Comparison of ENCODE assay signal across 24 mouse cellular contexts in the genomic region with DNA sequence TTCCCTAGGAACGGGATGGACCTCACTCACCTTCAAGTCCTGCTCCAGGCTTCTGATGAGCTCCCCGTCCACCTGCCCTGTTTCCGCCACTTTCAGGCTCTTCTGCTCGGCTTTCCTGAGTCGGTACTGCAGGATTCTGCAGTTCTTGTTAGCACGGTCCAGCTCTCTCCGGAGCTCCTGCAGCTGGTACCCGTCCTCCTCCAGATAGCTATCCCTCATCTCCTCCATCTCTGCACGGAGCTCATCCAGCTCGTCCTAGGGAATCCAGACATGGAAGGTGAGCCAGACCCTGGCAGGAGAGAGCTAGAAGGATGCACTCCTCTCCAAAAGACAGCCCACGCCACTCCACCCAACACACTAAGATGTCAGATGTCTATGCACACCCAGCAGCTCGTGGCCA. TPM values are rescaled to one million over a fixed set of nuclear protein-coding genes. Genes with fewer than 3 reads are reported as not detected.
DNase-seq lines count a peak whose midpoint lies in the region; ATAC-seq and TF ChIP-seq lines count a peak whose summit lies in the region.
"Had no signal": no experiment of that assay in that cellular context is flagged by ENCODE, and none has a peak within 500 bp of the region (broad histone marks: within the 10 kb centered on the region; RNA-seq: fewer than 3 reads in every experiment).

No protein-coding gene starts in this region.

- H3K27ac ChIP-seq in forebrain, embryonic 11.5 days (ENCODE audit: low read depth, low read length) = peak overlapping the region; percentile 57
- H3K27ac ChIP-seq in forebrain, embryonic 15.5 days (replicated peaks) = no peak overlapping the region
- H3K27ac ChIP-seq in left cerebral cortex, adult 2 months = peak overlapping the region; percentile 56
- H3K27ac ChIP-seq in ES-E14 (ENCODE audit: insufficient read depth, low read depth, low read length, poor library complexity, severe bottlenecking) = 0 out of 2 replicates have a peak overlapping the region, but pooled peaks have one; percentile 0

- no peak for TF ChIP-seq CTCF in left cerebral cortex, adult 2 months (IDR thresholded peaks at IDR 0.05)

- no peak for DNase-seq in forebrain, embryonic 11.5 days (ENCODE audit: low spot score)
- DNase-seq in left cerebral cortex, adult 2 months (ENCODE audit: extremely low spot score in 1 of 2, low spot score in 2 of 2) = no peak
- DNase-seq in left cerebral cortex, postnatal 14 days (ENCODE audit: low spot score in 2 of 2) = no peak
- no peak for DNase-seq in ES-E14 (ENCODE audit: low read depth, low spot score)
- peak; percentile 64 to 71 for DNase-seq in cerebellum, postnatal 25 days
- DNase-seq in heart, postnatal 25 days (ENCODE audit: low spot score) = no peak
- no peak for DNase-seq in lung, postnatal 36 days
- DNase-seq: adrenal gland, adult 2 months; embryo, embryonic 11 days; heart, postnatal 36 days; kidney, adult 8-10 months; kidney, postnatal 25 days; lung, adult 18-20 months; lung, postnatal 14 days; right cerebral cortex, postnatal 14 days; thymus, adult 18-20 months; thymus, postnatal 4 days had no signal

- H3K36me3 ChIP-seq in forebrain, embryonic 11.5 days (ENCODE audit: control insufficient read depth, insufficient read depth, low read length) = no peaks in the 10 kb centered on the region; the same call in 1 of the 2 replicates
- peaks cover 4% of the 10 kb centered on the region; the same call in 1 of the 2 replicates for H3K36me3 ChIP-seq in forebrain, embryonic 15.5 days
- H3K36me3 ChIP-seq in ES-E14 (ENCODE audit: control insufficient read depth, insufficient read depth, low read length, poor library complexity, severe bottlenecking) = peaks cover 31% of the 10 kb centered on the region

- intact Hi-C loops in left cerebral cortex, adult 2 months (cut with DNase I) = no loop called here
- intact Hi-C loops in left cerebral cortex, postnatal 14 days (cut with DNase I) = no loop called here
- intact Hi-C loops in heart, postnatal 25 days (cut with DNase I) = no loop called here

- H3K4me3 ChIP-seq in forebrain, embryonic 11.5 days (ENCODE audit: low read depth, low read length) = no peak overlapping the region
- no peak overlapping the region for H3K4me3 ChIP-seq in forebrain, embryonic 15.5 days
- peak overlapping the region; percentile 19; the same call in 1 of the 2 replicates for H3K4me3 ChIP-seq in left cerebral cortex, adult 2 months
- H3K4me3 ChIP-seq in ES-E14 (ENCODE audit: insufficient read depth in 1 of 2, low read depth in 1 of 2, low read length in 2 of 2, poor library complexity in 1 of 2, severe bottlenecking in 1 of 2) = no peak overlapping the region
- H3K4me3 ChIP-seq: heart, embryonic 12.5 days; megakaryocyte, embryonic 14.5 days; myocyte had no signal

- no peak for ATAC-seq in forebrain, embryonic 11.5 days (replicated peaks; ENCODE audit: low FRiP score)
- no peak for ATAC-seq in forebrain, embryonic 15.5 days (replicated peaks)
- ATAC-seq: inflammation-experienced regulatory T-cells, adult 6 months had no signal

- 76% methylated on average over 12 of the region's 12 CpGs for WGBS in forebrain, embryonic 11.5 days
- WGBS in forebrain, embryonic 15.5 days = 77% methylated on average over 12 of the region's 12 CpGs

- H3K4me1 ChIP-seq in forebrain, embryonic 11.5 days (replicated peaks; ENCODE audit: control insufficient read depth, insufficient read depth, low read length) = peaks cover 18% of the 10 kb centered on the region
- H3K4me1 ChIP-seq in forebrain, embryonic 15.5 days = peaks cover 51% of the 10 kb centered on the region
- peaks cover 11 to 21% of the 10 kb centered on the region in 2 experiments for H3K4me1 ChIP-seq in ES-E14 (ENCODE audit: control insufficient read depth in 2 of 2, insufficient read depth in 2 of 2, low read length in 2 of 2, poor library complexity in 1 of 2)
- H3K4me1 ChIP-seq: megakaryocyte, embryonic 14.5 days had no signal

- H3K4me2 ChIP-seq in forebrain, embryonic 11.5 days (ENCODE audit: low read depth, low read length, severe bottlenecking) = no peak overlapping the region
- no peak overlapping the region for H3K4me2 ChIP-seq in forebrain, embryonic 15.5 days (replicated peaks)
- H3K4me2 ChIP-seq: heart, embryonic 12.5 days; liver, embryonic 11.5 days had no signal

- in situ Hi-C loops in ES-E14 (cut with MboI; ENCODE audit: low sequenced_read_pairs in 2 of 2, unreplicated experiment in 2 of 2) = no loop called here

- H3K9ac ChIP-seq in forebrain, embryonic 11.5 days (ENCODE audit: low read length) = no peak overlapping the region
- H3K9ac ChIP-seq in forebrain, embryonic 15.5 days (replicated peaks) = no peak overlapping the region
- no peak overlapping the region for H3K9ac ChIP-seq in ES-E14 (ENCODE audit: insufficient read depth, low read depth, low read length, poor library complexity, severe bottlenecking)
- H3K9ac ChIP-seq: heart, embryonic 12.5 days had no signal

- H3K9me3 ChIP-seq in forebrain, embryonic 11.5 days (ENCODE audit: control insufficient read depth, low read length) = no peaks in the 10 kb centered on the region
- H3K9me3 ChIP-seq in forebrain, embryonic 15.5 days = no peaks in the 10 kb centered on the region
- H3K9me3 ChIP-seq in ES-E14 (ENCODE audit: control insufficient read depth, insufficient read depth, low read depth, low read length) = no peaks in the 10 kb centered on the region
- H3K9me3 ChIP-seq: heart, embryonic 12.5 days; megakaryocyte, embryonic 14.5 days had no signal

- no peaks in the 10 kb centered on the region for H3K27me3 ChIP-seq in forebrain, embryonic 11.5 days (ENCODE audit: control insufficient read depth, insufficient read depth, low read length)
- no peaks in the 10 kb centered on the region for H3K27me3 ChIP-seq in forebrain, embryonic 15.5 days
- H3K27me3 ChIP-seq: heart, embryonic 12.5 days had no signal

TF ChIP-seq in ES-E14, 5 proteins besides CTCF, POLR2A, EP300 and RAD21:
- TF ChIP-seq CHD2 (IDR thresholded peaks at IDR 0.05; ENCODE audit: low read depth, low read length) (no peak), ZNF384 (IDR thresholded peaks at IDR 0.05; ENCODE audit: low read depth, low read length) (no peak), HCFC1 (IDR thresholded peaks at IDR 0.05; ENCODE audit: borderline replicate concordance, insufficient read depth, low read length) (no peak), MAFK (IDR thresholded peaks at IDR 0.05; ENCODE audit: insufficient read depth, low read depth, low read length) (no peak)

RNA-seq across cellular contexts. Expression of a gene that starts 11.4 kb away (rescaled TPM):
- 40.0 and 47.3 TPM in 2 replicates for polyA plus RNA-seq in forebrain, embryonic 11.5 days (2014; fragmentation: Nextera tagmentation; extraction: Ambion mirVana)
- 33.5 and 35.5 TPM in 2 replicates for polyA plus RNA-seq in forebrain, embryonic 15.5 days (2015; fragmentation: Nextera tagmentation; extraction: Ambion mirVana)
- 100 to 1,000 TPM; 103 to 122 TPM for total RNA-seq in left cerebral cortex, adult 2 months (2021)
- total RNA-seq in left cerebral cortex, postnatal 14 days (2021) = 10 to 100 TPM; 62.7 to 87.2 TPM
- 75.8 and 104 TPM in 2 replicates for total RNA-seq in ES-E14 (2012; rRNA removed)
- 1 to 10 TPM; 4.2 to 6.0 TPM for total RNA-seq in heart, postnatal 25 days (2021)
- total RNA-seq: granulocyte monocyte progenitor cell, adult 5-6 weeks had no signal

Comparison
In these comparisons a context has a peak if more than half of its experiments do, and no peak if none do; other contexts are left out.
1. DNase-seq: peak in cerebellum, postnatal 25 days (2 of 2); none in forebrain, embryonic 11.5 days (single experiment), left cerebral cortex, adult 2 months (0 of 2), left cerebral cortex, postnatal 14 days (0 of 2), ES-E14 (single experiment), heart, postnatal 25 days (single experiment) and lung, postnatal 36 days (single experiment).
2. RNA of a gene that starts 11.4 kb away (total RNA-seq): 103 to 122 TPM in left cerebral cortex, adult 2 months, 62.7 to 87.2 TPM in left cerebral cortex, postnatal 14 days and 75.8 to 104 TPM in ES-E14; 4.2 to 6.0 TPM in heart, postnatal 25 days; every median in the first group is over 4 times any median in the second.